Mouse (Mus musculus): ENCODE results near the gene Scrt2.

The Scrt2 gene

DNA sequence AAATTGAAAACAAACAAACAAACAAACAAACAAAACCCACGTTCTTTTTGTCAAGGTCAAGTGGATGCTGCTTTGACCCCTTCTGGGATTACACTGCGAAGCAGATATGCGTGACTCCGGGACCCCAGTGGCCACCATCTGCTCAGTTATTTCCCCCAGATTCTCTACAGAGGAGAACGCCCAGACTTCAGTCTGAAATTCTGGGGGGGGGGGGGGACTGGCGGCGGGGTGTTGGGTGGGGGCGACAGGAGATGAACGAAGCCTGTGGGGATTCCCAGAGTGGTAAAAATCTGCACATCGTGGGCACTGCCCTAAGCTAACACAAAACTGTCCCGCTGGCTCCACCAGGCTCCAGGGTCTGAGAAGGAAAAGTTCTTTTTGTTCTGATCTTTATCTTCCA, 61.2 kb downstream of the Scrt2 start:
- DNase-seq (ENCODE audit: low read depth, low spot score): no peak

DNA sequence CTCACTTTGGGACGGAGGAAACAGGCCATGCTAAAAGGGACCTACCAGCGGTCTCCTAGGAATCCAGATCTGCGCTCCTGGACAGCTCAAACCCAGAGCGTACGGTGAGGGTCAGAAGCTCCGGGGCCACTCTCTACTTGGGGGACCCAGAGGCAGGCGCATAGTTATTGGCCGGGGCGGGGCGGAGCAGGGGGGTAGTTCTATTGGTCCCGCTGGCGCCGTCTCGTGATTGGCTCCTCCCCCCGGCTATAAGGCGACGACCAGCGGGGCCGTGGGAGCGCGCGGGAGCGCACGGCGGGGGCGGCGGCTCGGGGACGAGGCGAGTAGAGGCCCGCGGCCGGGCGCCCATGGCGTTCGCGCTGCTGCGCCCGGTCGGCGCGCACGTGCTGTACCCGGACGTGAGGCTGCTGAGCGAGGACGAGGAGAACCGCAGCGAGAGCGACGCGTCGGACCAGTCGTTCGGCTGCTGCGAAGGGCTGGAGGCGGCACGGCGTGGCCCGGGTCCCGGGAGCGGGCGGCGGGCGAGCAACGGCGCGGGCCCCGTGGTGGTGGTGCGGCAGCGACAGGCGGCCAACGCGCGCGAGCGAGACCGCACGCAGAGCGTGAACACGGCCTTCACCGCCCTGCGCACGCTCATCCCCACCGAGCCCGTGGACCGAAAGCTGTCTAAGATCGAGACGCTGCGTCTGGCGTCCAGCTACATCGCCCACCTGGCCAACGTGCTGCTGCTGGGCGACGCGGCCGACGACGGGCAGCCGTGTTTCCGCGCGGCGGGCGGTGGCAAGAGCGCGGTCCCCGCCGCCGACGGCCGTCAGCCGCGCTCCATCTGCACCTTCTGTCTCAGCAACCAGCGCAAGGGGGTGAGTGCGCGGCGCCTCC, 62.2 kb downstream of the Scrt2 start, which contains the start of gene Tcf15:
Tcf15 (plus strand) TSS at position 283 of the 879 bp plus-strand sequence.
- DNase-seq (ENCODE audit: low read depth, low spot score): no peak

GRCm38 (mm10) chr2:152144158-152144450, 62.8 kb downstream of the Scrt2 start:
- DNase-seq (ENCODE audit: low read depth, low spot score): no peak

DNA sequence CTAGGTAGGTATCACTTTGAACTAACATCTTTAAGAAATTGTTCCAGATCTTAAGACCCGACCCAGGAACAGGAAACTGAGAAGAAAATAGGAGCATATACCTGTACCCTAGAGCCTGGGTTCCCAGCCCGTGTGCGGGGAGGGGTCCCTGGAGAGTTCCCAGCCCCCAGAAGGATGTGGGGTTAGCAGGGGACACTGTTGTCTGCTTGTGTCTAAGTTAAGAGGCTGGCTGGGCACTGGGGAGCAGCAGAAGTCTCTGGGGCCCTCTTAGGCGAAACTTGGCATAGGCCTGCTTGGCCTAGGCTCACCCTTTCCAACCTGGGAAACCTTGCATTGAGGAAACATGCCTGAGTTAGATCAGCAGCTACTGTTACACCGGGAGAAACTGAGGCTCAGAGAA, 63.2 kb downstream of the Scrt2 start:
- DNase-seq (ENCODE audit: low read depth, low spot score): no peak
